Mouse (Mus musculus) cerebellum, postnatal 4 days (tissue): ENCODE measurements around the gene Lrrc71.

Experiments
- DNase-seq, 2 experiments: peaks; one replicate each; pipeline ENCODE4 v3.0.0; 2022; ENCODE audit warnings: low spot score in 2 of 2, mixed read lengths in 1 of 2

Lrrc71 gene

GRCm38 (mm10) chr3:87763683-87764289 is 15.4 kb upstream of the Lrrc71 start:
- DNase-seq: peak in 1 of 2 experiments; percentile 38

- no peak for DNase-seq
Measured at GRCm38 (mm10) chr3:87763202-87763601, 14.8 kb upstream of the Lrrc71 start.

- DNase-seq: no peak
Measured at GRCm38 (mm10) chr3:87761408-87762375, 13.3 kb upstream of the Lrrc71 start.

GRCm38 (mm10) chr3:87758641-87759040 is 10.2 kb upstream of the Lrrc71 start:
- no peak for DNase-seq

GRCm38 (mm10) chr3:87756488-87756887 is 8.1 kb upstream of the Lrrc71 start:
- no peak for DNase-seq

- DNase-seq: peak; percentile 88 to 94
Measured at GRCm38 (mm10) chr3:87755964-87756363, 7.5 kb upstream of the Lrrc71 start.

- no peak for DNase-seq
Measured at GRCm38 (mm10) chr3:87753829-87754228, 5.4 kb upstream of the Lrrc71 start.

GRCm38 (mm10) chr3:87752567-87752966 is 4.1 kb upstream of the Lrrc71 start:
- no peak for DNase-seq

- DNase-seq: no peak
Measured at GRCm38 (mm10) chr3:87749977-87750376, 1.6 kb upstream of the Lrrc71 start.

GRCm38 (mm10) chr3:87749036-87749435 is 611 bp upstream of the Lrrc71 start:
- no peak for DNase-seq

GRCm38 (mm10) chr3:87745036-87745659 is 3.3 kb downstream of the Lrrc71 start:
- no peak for DNase-seq

GRCm38 (mm10) chr3:87743927-87744326 is 4.5 kb downstream of the Lrrc71 start:
- no peak for DNase-seq

- no peak for DNase-seq
Measured at GRCm38 (mm10) chr3:87742735-87743134, 5.7 kb downstream of the Lrrc71 start.

GRCm38 (mm10) chr3:87742013-87742412 is 6.4 kb downstream of the Lrrc71 start:
- DNase-seq: no peak

GRCm38 (mm10) chr3:87738906-87739305 is 9.5 kb downstream of the Lrrc71 start:
- no peak for DNase-seq

- no peak for DNase-seq
Measured at GRCm38 (mm10) chr3:87735335-87735734, 13.1 kb downstream of the Lrrc71 start.

GRCm38 (mm10) chr3:87733984-87734761 is 14.3 kb downstream of the Lrrc71 start:
- DNase-seq: no peak

- no peak for DNase-seq
Measured at GRCm38 (mm10) chr3:87733098-87733497, 15.3 kb downstream of the Lrrc71 start.

- DNase-seq: no peak
Measured at GRCm38 (mm10) chr3:87728696-87729095, 19.7 kb downstream of the Lrrc71 start.

- DNase-seq: no peak
Measured at GRCm38 (mm10) chr3:87726191-87726590, 22.2 kb downstream of the Lrrc71 start.

GRCm38 (mm10) chr3:87725396-87726160 is 22.8 kb downstream of the Lrrc71 start:
- no peak for DNase-seq
